Comparison of ENCODE assay signal across 33 mouse cellular contexts in the genomic region with DNA sequence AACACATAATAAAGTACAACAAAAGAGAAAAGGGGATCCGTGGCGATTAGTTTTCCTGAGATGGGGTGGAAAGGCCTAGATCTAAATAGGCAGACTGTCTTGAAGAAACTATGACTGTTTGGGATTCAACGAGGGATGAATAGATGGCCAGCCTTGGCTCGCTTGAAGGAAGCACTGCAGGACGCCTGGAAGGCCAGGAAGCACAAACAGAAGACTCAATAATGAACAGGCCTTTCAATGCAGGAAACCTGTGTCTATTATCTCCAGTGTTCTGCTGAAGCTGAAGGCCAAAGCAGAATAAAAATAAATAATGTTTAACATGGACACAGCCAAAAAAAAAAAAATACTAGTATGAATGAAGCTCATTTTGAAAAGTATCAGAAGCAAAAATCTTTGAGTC.
DNase-seq lines count a peak whose midpoint lies in the region; ATAC-seq lines count a peak whose summit lies in the region.
"Had no signal": no experiment of that assay in that cellular context is flagged by ENCODE, and none has a peak within 500 bp of the region (broad histone marks: within the 10 kb centered on the region; RNA-seq: fewer than 3 reads in every experiment).

No protein-coding gene starts in this region.

- H3K27ac ChIP-seq in hindbrain, embryonic 14.5 days = peak overlapping the region; percentile 12; the same call in 1 of the 2 replicates
- H3K27ac ChIP-seq in hindbrain, embryonic 13.5 days = no peak overlapping the region
- no peak overlapping the region for H3K27ac ChIP-seq in kidney, embryonic 14.5 days (ENCODE audit: low read depth, low read length)
- H3K27ac ChIP-seq: embryonic facial prominence, embryonic 13.5 days; forebrain, embryonic 10.5 days; forebrain, embryonic 15.5 days; gastrocnemius, adult 2 months; heart, adult 2 months; limb, embryonic 12.5 days; lung, embryonic 15.5 days; midbrain, embryonic 15.5 days; neural tube, embryonic 15.5 days; stomach, postnatal 0 days had no signal

- H3K27me3 ChIP-seq in hindbrain, embryonic 14.5 days (ENCODE audit: control insufficient read depth, insufficient read depth, low read length) = no peaks in the 10 kb centered on the region
- H3K27me3 ChIP-seq in hindbrain, embryonic 13.5 days = no peaks in the 10 kb centered on the region
- H3K27me3 ChIP-seq in kidney, embryonic 14.5 days (ENCODE audit: control insufficient read depth, insufficient read depth, low read length) = no peaks in the 10 kb centered on the region
- H3K27me3 ChIP-seq: CH12.LX; embryonic facial prominence, embryonic 13.5 days; forebrain, embryonic 15.5 days; heart, embryonic 12.5 days; limb, embryonic 12.5 days; lung, embryonic 15.5 days; megakaryocyte, embryonic 14.5 days; midbrain, embryonic 15.5 days; neural tube, embryonic 15.5 days had no signal

- H3K4me2 ChIP-seq in hindbrain, embryonic 14.5 days (replicated peaks) = no peak overlapping the region
- H3K4me2 ChIP-seq in hindbrain, embryonic 13.5 days = no peak overlapping the region
- H3K4me2 ChIP-seq in kidney, embryonic 14.5 days (replicated peaks; ENCODE audit: low read depth, low read length) = no peak overlapping the region
- H3K4me2 ChIP-seq: embryonic facial prominence, embryonic 13.5 days; forebrain, embryonic 15.5 days; heart, embryonic 12.5 days; limb, embryonic 12.5 days; lung, embryonic 15.5 days; midbrain, embryonic 15.5 days; neural tube, embryonic 15.5 days had no signal

- H3K4me3 ChIP-seq in hindbrain, embryonic 14.5 days (replicated peaks; ENCODE audit: low read length) = no peak overlapping the region
- no peak overlapping the region for H3K4me3 ChIP-seq in hindbrain, embryonic 13.5 days
- no peak overlapping the region for H3K4me3 ChIP-seq in kidney, embryonic 14.5 days (ENCODE audit: low read length)
- H3K4me3 ChIP-seq: embryonic facial prominence, embryonic 13.5 days; forebrain, embryonic 10.5 days; forebrain, embryonic 15.5 days; gastrocnemius, adult 2 months; heart, adult 2 months; heart, embryonic 12.5 days; limb, embryonic 12.5 days; lung, embryonic 15.5 days; megakaryocyte, embryonic 14.5 days; midbrain, embryonic 15.5 days; neural tube, embryonic 15.5 days had no signal

- 39% methylated on average over 5 of the region's 5 CpGs for WGBS in hindbrain, embryonic 14.5 days
- WGBS in hindbrain, embryonic 13.5 days = 46% methylated on average over 5 of the region's 5 CpGs
- WGBS in kidney, embryonic 14.5 days = 77% methylated on average over 5 of the region's 5 CpGs

- no peak overlapping the region for H3K9ac ChIP-seq in hindbrain, embryonic 14.5 days
- no peak overlapping the region for H3K9ac ChIP-seq in hindbrain, embryonic 13.5 days
- H3K9ac ChIP-seq in kidney, embryonic 14.5 days (ENCODE audit: low read depth, low read length) = no peak overlapping the region
- H3K9ac ChIP-seq: embryonic facial prominence, embryonic 13.5 days; forebrain, embryonic 15.5 days; heart, embryonic 12.5 days; limb, embryonic 12.5 days; lung, embryonic 15.5 days; midbrain, embryonic 15.5 days; neural tube, embryonic 15.5 days had no signal

- H3K36me3 ChIP-seq in hindbrain, embryonic 14.5 days (replicated peaks; ENCODE audit: control insufficient read depth, insufficient read depth) = no peaks in the 10 kb centered on the region
- H3K36me3 ChIP-seq in hindbrain, embryonic 13.5 days = no peaks in the 10 kb centered on the region
- no peaks in the 10 kb centered on the region for H3K36me3 ChIP-seq in kidney, embryonic 14.5 days (ENCODE audit: control insufficient read depth, insufficient read depth, low read length)
- H3K36me3 ChIP-seq: embryonic facial prominence, embryonic 13.5 days; forebrain, embryonic 10.5 days; forebrain, embryonic 15.5 days; heart, embryonic 12.5 days; limb, embryonic 12.5 days; lung, embryonic 15.5 days; midbrain, embryonic 15.5 days; neural tube, embryonic 15.5 days had no signal

- no peaks in the 10 kb centered on the region for H3K9me3 ChIP-seq in hindbrain, embryonic 14.5 days (ENCODE audit: control insufficient read depth, low read length)
- H3K9me3 ChIP-seq in hindbrain, embryonic 13.5 days = no peaks in the 10 kb centered on the region
- no peaks in the 10 kb centered on the region for H3K9me3 ChIP-seq in kidney, embryonic 14.5 days (ENCODE audit: control insufficient read depth, low read length)
- H3K9me3 ChIP-seq: embryonic facial prominence, embryonic 13.5 days; forebrain, embryonic 10.5 days; forebrain, embryonic 15.5 days; limb, embryonic 12.5 days; lung, embryonic 15.5 days; megakaryocyte, embryonic 14.5 days; midbrain, embryonic 15.5 days; neural tube, embryonic 15.5 days had no signal

- no peak for ATAC-seq in hindbrain, embryonic 14.5 days (ENCODE audit: low FRiP score)
- ATAC-seq in hindbrain, embryonic 13.5 days (ENCODE audit: low FRiP score) = no peak
- peak; percentile 97 for ATAC-seq in cerebellum, adult (ENCODE audit: insufficient number of reproducible peaks, low FRiP score, low TSS enrichment)
- no peak for ATAC-seq in kidney, embryonic 14.5 days (ENCODE audit: low FRiP score, low TSS enrichment)
- ATAC-seq: activated CD4-positive, CD25-positive, alpha-beta regulatory T cell, adult 4 months; forebrain, embryonic 15.5 days; intestine, embryonic 16.5 days; midbrain, embryonic 15.5 days had no signal

- no peaks in the 10 kb centered on the region for H3K4me1 ChIP-seq in hindbrain, embryonic 14.5 days (replicated peaks; ENCODE audit: control insufficient read depth, insufficient read depth, low read length)
- H3K4me1 ChIP-seq in hindbrain, embryonic 13.5 days (replicated peaks) = no peaks in the 10 kb centered on the region
- H3K4me1 ChIP-seq in kidney, embryonic 14.5 days (ENCODE audit: control insufficient read depth, insufficient read depth, low read length) = no peaks in the 10 kb centered on the region
- H3K4me1 ChIP-seq: forebrain, embryonic 15.5 days; heart, embryonic 12.5 days; limb, embryonic 12.5 days; lung, embryonic 15.5 days; midbrain, embryonic 15.5 days; neural tube, embryonic 15.5 days had no signal

- DNase-seq in hindbrain, embryonic 14.5 days (ENCODE audit: low spot score) = no peak
- DNase-seq in cerebellum, adult 8-10 months = peak; percentile 48
- peak; percentile 64 to 73 for DNase-seq in cerebellum, postnatal 25 days
- DNase-seq in right cerebral cortex, postnatal 14 days = no peak
- DNase-seq in layer of hippocampus, adult 8-10 months (ENCODE audit: low spot score in 2 of 2) = no peak
- DNase-seq: adrenal gland, adult 2 months; adrenal gland, postnatal 36 days; gastrocnemius, adult 2 months; heart, adult 2 months; kidney, adult 8-10 months; kidney, postnatal 10 days; layer of hippocampus, adult 9-11 months; lung, postnatal 4 days; retina, postnatal 1 day; spleen, adult 18-20 months; thymus, adult 18-20 months; thymus, postnatal 36 days had no signal

Comparison
In these comparisons a context has a peak if more than half of its experiments do, and no peak if none do; other contexts are left out.
1. DNase-seq: peak in cerebellum, adult 8-10 months (single experiment) and cerebellum, postnatal 25 days (2 of 2); none in hindbrain, embryonic 14.5 days (single experiment), right cerebral cortex, postnatal 14 days (single experiment) and layer of hippocampus, adult 8-10 months (0 of 2).